Mouse (Mus musculus) intestine, postnatal 0 days (tissue): Measurements from ENCODE around the gene Hist1h1t. TPM values are rescaled to one million over a fixed set of nuclear protein-coding genes. Genes with fewer than 3 reads are reported as not detected.

ENCODE experiments used
- ATAC-seq: fragments of 200-750 bp; cut with Nextera tagmentation; 2 replicates; pipeline ENCODE4 v1.8.0; 2017; ENCODE audit warnings: mild to moderate bottlenecking, moderate TSS enrichment, moderate library complexity
- H3K27ac ChIP-seq: fragments of 300-500 bp; sonication (generic); 2 replicates; pipeline ENCODE4 v1.5.1; 2014; ENCODE audit warnings: mild to moderate bottlenecking, low read depth, low read length, moderate library complexity
- H3K27me3 ChIP-seq: fragments of 300-500 bp; sonication (generic); replicated peaks from 2 replicates; pipeline ENCODE4 v1.6.1; 2014; ENCODE audit warnings: low read length, mixed read lengths; ENCODE audit not compliant: control insufficient read depth, insufficient read depth
- H3K36me3 ChIP-seq: fragments of 300-500 bp; sonication (generic); 2 replicates; pipeline ENCODE4 v1.6.1; 2014; ENCODE audit warnings: mild to moderate bottlenecking, moderate library complexity; ENCODE audit not compliant: control insufficient read depth, insufficient read depth
- H3K4me1 ChIP-seq: fragments of 300-500 bp; sonication (generic); replicated peaks from 2 replicates; pipeline ENCODE4 v1.6.1; 2014; ENCODE audit warnings: antibody characterized with exemption, low read length, mixed read lengths; ENCODE audit not compliant: control insufficient read depth, insufficient read depth
- H3K4me2 ChIP-seq: fragments of 300-500 bp; sonication (generic); replicated peaks from 2 replicates; pipeline ENCODE4 v1.6.1; 2014; ENCODE audit warnings: low read depth, mild to moderate bottlenecking, moderate library complexity
- H3K4me3 ChIP-seq: fragments of 300-500 bp; sonication (generic); 2 replicates; pipeline ENCODE4 v1.5.1; 2014; ENCODE audit warnings: low read depth, low read length
- H3K9ac ChIP-seq: fragments of 300-500 bp; sonication (generic); 2 replicates; pipeline ENCODE4 v1.6.1; 2014; ENCODE audit warnings: mild to moderate bottlenecking, low read depth, low read length
- H3K9me3 ChIP-seq: fragments of 300-500 bp; sonication (generic); 2 replicates; pipeline ENCODE4 v1.6.1; 2016; ENCODE audit warnings: mixed run types; ENCODE audit not compliant: control insufficient read depth
- CTCF ChIP-seq: sonication (generic); IDR thresholded peaks from 2 replicates; pipeline ENCODE4 v1.5.1; 2016; ENCODE audit warnings: low read depth, mild to moderate bottlenecking, control low read depth, antibody characterized with exemption, moderate library complexity
- WGBS: fragments of 180-500 bp; shearing (Covaris S2); extraction: QIAGEN DNeasy Blood & Tissue Kit; methylation state at CpG from one replicate; pipeline ENCODE4 v1.1.7; 2014; 5-methylcytosine and 5-hydroxymethylcytosine counted together
- polyA plus RNA-seq: library from polyadenylated mRNA; unstranded; fragments of >200 nt; fragmentation: Nextera tagmentation; extraction: Ambion mirVana; gene quantifications from 2 replicates; pipeline ENCODE4 v1.2.1, GENCODE M21; 2015

The Hist1h1t gene
- polyA plus RNA-seq, 1 experiment from 2014 or later, result not detected

DNA sequence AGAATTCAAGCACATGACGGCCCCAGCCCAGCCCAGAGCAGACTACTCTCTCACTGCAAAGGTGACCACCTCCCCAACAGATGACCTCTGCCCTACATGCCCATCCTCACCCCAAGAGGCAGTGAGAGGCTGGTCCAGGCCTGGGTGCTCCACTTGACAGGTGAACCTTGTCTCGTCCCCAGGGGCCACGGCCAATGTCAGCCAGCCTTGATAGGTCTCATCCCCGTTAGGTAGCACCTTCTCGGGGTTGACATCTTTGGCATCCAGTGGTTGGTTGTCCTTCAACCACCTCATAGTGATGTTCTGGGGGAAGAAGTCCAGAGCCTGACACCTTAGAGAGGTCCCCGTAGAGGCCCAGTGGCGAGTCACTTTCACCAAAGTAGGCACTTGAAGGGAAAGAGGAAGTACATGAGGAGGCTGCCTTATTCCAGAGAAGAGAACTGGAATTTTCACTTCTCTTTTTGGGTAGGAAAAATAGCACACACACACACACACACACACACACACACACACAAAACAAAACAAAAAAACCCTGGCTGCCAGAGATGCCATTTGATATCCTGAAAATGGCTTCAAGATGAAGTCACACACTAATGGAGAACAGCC is 10.2 kb downstream of the Hist1h1t start:
- no peak overlapping the region for H3K9ac ChIP-seq
- WGBS, result 90% methylated on average over 7 of the region's 7 CpGs

DNA sequence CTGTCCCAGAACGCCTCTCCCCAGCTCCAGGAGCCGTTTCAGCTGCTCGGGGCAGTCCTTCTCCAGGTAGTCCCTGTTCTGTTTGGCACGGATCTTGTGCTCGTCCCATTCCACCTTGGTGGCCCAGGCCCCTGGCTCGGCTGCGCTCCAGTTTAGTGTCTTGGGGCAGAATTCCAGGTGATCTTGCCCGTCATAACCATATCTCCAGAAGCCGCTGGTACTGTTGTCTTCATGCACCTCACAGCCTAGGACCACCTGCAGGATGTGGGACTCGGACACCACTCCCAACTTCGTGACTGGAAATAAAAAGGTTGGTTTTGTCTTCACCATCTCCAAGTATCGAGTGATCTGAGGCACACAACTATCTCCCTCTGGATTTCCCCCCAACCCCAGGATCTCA is 11.2 kb downstream of the Hist1h1t start:
- WGBS, result 90% methylated on average over 12 of the region's 12 CpGs

More for the DNA sequence above, 10.2 kb downstream of the Hist1h1t start:
- Histone ChIP-seq H3K9me3 (no peaks in the 10 kb centered on the region), H3K4me1 (no peaks in the 10 kb centered on the region), H3K27me3 (no peaks in the 10 kb centered on the region), H3K4me3 (no peak overlapping the region), H3K36me3 (no peaks in the 10 kb centered on the region), H3K4me2 (no peak overlapping the region), H3K27ac (no peak overlapping the region)
- no peak for ATAC-seq
- no peak for TF ChIP-seq CTCF

GRCm38 (mm10) chr13:23708041-23708440 is 12.4 kb downstream of the Hist1h1t start:
- Histone ChIP-seq H3K9ac (no peak overlapping the region), H3K27ac (no peak overlapping the region), H3K27me3 (no peaks in the 10 kb centered on the region), H3K4me2 (no peak overlapping the region), H3K4me3 (no peak overlapping the region), H3K36me3 (no peaks in the 10 kb centered on the region), H3K9me3 (no peaks in the 10 kb centered on the region), H3K4me1 (no peaks in the 10 kb centered on the region)
- no peak for ATAC-seq
- WGBS, result 81% methylated on average over 4 of the region's 4 CpGs
- no peak for TF ChIP-seq CTCF

More for the DNA sequence above, 11.2 kb downstream of the Hist1h1t start:
- Histone ChIP-seq H3K9ac (no peak overlapping the region), H3K27me3 (no peaks in the 10 kb centered on the region), H3K4me3 (no peak overlapping the region), H3K4me2 (no peak overlapping the region), H3K36me3 (no peaks in the 10 kb centered on the region), H3K27ac (no peak overlapping the region), H3K4me1 (no peaks in the 10 kb centered on the region), H3K9me3 (no peaks in the 10 kb centered on the region)
- ATAC-seq, result no peak
- no peak for TF ChIP-seq CTCF

DNA sequence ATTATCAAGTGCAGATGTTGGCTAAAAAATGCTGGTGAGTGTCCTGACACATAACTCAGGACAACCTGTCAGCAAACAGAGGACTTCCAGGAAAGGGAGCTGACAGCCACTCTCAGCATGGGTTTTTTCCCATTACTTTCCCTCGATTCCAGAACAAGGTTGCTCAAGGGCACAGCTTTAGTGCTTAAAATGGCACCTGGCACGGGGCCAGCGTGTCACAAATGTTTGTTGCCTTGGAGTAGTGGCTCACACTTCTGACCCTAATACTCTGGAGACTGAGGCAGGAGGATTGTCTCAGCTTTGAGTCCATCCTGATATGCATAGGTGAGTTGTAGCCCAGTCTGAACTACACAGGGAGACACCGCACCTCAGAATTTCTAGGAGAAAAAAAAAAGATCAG is 13.0 kb downstream of the Hist1h1t start:
- no peak for TF ChIP-seq CTCF
- Histone ChIP-seq H3K36me3 (no peaks in the 10 kb centered on the region), H3K9me3 (no peaks in the 10 kb centered on the region), H3K27me3 (no peaks in the 10 kb centered on the region), H3K27ac (no peak overlapping the region), H3K4me2 (no peak overlapping the region), H3K9ac (no peak overlapping the region), H3K4me1 (no peaks in the 10 kb centered on the region), H3K4me3 (no peak overlapping the region)
- 78% methylated on average over 4 of the region's 4 CpGs for WGBS
- ATAC-seq, result no peak

GRCm38 (mm10) chr13:23709714-23710373 is 14.2 kb downstream of the Hist1h1t start:
- Histone ChIP-seq H3K27me3 (no peaks in the 10 kb centered on the region), H3K9me3 (no peaks in the 10 kb centered on the region), H3K27ac (peak overlapping the region; percentile 77), H3K4me1 (no peaks in the 10 kb centered on the region), H3K9ac (peak overlapping the region; percentile 73), H3K36me3 (no peaks in the 10 kb centered on the region), H3K4me2 (peak overlapping the region; percentile 83), H3K4me3 (peak overlapping the region; percentile 55)
- 29% methylated on average over 14 of the region's 15 CpGs for WGBS
- no peak for TF ChIP-seq CTCF
- ATAC-seq, result peak; percentile 21; the same call in 1 of the 2 replicates

GRCm38 (mm10) chr13:23710374-23711089 is 14.9 kb downstream of the Hist1h1t start, which contains the start of gene Hfe:
TSS of gene Hfe (minus strand) at chr13:23710854.
- Histone ChIP-seq H3K4me2 (peak within 1 kb of the TSS; percentile 83), H3K9me3 (no peaks in the 10 kb centered on the region), H3K27me3 (no peaks in the 10 kb centered on the region), H3K4me1 (no peaks in the 10 kb centered on the region), H3K4me3 (peak within 1 kb of the TSS; percentile 55), H3K36me3 (no peaks in the 10 kb centered on the region), H3K27ac (peak within 1 kb of the TSS; percentile 77), H3K9ac (peak within 1 kb of the TSS; percentile 73)
- peak; percentile 76 for ATAC-seq
- WGBS, result 4% methylated on average over 17 of the region's 17 CpGs
- TF ChIP-seq CTCF, result no peak
